Mouse (Mus musculus) heart, adult 9 months (tissue): ENCODE results near the gene Phf21a.

ENCODE experiments used
- DNase-seq, 2 experiments: peaks; one replicate each; pipeline ENCODE4 v3.0.0; 2022; ENCODE audit warnings: low spot score in 2 of 2

Gene Phf21a

DNA sequence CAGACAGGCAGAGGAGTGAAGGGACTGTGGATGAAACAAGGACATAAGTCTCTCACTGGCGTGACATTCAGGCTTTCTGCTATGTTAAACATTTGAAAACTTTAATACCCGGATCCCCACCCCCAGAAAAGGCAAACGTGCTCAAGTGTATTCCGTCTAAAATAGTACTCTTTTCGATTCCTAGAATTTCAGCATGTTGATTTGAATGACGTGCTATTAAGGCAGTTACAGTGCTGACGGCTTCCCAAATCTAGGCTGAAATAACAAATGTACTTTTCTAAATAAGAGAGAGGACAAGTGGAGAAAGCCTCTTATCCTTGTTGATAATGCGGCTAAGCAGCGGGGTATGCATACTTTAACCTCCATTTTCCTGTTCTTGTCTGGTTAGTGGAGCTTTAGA lies 137.1 kb downstream of the Phf21a start:
- DNase-seq, result no peak

DNA sequence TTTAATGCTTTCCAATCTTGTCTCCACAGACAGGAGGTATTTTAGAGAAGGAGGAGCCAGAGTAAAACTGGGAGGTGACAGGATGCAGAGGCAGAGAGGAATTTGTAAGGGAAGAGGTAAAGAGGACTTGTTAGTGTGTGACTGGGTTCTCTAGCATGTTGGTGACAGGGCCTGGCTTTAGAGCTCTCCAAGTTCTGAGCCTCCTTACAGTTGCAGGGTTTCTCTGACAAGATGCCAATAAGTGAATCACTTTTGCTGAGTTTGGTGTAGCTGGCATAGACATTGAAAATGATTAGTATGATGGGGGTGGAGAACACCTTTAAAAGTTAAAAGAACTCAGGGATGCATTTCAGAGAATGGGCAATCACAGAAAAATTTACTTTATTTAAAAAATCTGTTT lies 138.8 kb downstream of the Phf21a start:
- no peak for DNase-seq

DNA sequence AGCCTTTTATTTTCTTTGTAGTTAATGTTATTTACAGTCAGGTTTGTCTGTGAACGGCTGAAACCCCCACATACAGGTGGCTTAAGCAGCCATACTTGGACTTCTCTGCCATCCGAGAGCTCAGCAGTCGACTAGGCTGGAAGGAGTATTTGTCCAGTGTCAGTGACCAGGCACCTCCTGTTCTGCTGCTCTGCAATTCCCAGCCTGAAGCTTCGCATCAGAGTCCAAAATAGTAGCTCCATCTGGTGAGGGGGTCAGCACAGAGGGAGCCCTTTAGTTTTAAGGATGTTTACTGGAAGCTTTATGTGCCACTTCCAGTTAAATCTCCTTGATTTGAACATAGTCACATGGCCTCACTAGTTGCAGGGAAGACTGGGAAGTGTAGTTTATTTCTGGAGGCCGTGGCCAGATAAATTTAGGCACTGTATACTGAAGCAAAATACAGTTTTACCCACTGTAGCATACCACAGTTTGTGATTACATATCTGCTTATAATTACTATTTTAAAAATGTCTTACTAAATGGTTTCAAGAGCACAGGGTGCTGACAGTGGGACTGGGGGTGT lies 141.9 kb downstream of the Phf21a start:
- no peak for DNase-seq

DNA sequence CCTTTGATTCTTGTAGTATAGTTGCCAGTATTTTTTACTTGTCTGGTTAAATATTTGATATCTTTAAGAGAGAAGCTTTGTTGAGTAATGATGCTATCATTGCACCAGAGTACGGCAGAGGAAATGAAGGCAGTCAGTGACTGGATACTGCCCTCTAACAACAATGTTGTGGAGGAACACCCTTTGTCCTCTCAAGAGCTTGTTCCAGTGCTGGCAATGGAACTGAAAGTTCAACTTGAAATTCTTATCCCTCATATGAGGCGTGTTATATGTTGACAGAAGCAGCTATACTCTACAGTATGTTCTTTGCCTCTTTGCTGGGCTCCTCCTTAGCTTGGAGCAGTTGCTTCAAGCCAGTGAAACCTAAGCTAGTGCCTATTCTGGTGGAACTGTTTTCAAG lies 147.4 kb downstream of the Phf21a start:
- DNase-seq, result no peak

DNA sequence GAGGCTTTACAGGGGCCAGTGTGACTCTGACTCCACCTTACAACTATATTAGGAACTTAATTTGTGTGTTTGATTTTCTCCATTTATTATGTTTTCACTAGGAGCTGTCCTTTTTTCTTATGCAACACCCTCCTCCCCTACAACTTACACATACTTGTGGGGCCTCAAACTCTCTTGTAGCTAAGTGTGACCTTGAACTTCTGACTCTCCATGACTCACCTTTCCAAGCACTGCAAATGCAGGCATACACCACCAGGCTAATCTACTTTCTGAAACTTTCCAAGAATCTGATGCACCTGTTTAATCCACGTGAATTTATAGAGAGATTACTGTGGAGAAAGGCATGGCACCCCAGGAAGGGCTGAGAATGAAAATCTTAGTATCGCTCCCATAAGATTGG lies 147.9 kb downstream of the Phf21a start:
- DNase-seq, result no peak

DNA sequence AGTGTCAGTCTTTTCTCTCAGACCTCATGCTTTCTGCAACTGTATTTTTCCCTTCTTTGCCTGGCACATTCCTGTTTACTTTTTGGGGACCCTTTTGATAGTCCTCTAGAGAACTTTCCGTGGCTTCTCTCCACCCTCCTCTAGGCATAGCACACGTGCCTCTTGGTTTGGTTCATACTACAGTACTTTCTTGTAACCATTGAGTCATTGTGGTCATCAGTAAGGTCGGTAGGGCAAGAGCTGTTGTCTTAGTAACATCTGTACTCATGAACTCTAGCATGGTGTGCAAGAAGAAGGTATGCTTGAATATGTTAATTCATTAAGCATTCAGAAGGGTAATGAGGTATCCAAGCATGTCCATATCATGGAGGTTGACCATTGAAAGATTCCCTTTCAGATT lies 148.4 kb downstream of the Phf21a start:
- no peak for DNase-seq

DNA sequence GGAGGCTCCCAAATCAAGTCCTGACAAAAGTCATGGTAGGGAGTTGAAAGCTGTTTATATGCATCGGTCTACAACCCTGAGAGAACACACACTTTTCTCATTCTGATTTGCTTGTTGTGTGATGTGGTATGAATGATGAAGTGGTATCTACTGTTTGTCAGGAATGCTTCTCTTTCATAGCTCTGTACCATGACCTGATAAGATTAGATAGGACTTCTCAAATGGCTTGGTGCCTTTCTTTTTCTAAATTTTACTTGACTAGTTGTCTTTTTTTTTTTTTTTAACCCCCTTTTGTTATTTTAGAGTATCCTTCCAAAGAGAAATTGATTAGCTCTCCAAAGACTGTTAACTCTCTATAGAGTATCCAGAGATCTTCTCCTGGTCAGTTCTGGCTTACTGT lies 153.2 kb downstream of the Phf21a start:
- DNase-seq, result no peak

DNA sequence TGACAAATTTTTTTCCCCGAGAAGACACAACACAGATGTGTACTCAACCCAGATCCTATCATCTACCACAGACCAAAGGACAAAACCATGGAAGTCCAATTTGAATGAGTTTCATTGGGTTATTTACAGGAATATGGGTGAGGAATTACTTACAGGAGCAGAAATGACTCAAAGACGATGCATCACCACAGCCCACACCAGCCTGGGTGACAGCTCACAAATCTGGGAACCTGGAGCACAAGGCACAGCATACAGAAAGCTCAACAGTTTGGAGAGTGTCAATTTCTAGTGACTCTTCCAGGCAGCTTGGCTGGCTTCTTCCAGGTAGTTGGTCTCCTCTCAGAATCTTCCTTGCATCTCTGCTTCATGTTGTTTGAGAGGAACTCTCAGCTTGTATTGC lies 154.8 kb downstream of the Phf21a start:
- no peak for DNase-seq

DNA sequence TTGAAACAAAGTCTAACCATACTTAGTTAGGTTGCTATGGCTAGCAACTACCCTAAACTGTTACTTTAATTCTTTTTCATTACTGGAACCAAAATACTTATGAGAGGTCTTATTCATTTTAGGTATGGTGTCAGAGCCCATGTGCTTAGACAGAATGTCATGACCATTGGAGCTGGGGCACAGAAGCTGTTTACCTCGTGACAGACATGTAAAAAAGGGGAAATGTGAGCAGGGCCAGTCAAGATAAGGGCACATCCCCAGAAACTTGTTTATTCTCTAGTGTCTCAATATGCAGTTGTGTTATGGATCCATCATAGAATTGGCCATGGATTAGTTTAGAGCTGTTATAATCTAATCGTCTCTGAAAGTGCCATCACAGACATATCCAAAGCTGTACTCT lies 157.6 kb downstream of the Phf21a start:
- DNase-seq, result no peak

DNA sequence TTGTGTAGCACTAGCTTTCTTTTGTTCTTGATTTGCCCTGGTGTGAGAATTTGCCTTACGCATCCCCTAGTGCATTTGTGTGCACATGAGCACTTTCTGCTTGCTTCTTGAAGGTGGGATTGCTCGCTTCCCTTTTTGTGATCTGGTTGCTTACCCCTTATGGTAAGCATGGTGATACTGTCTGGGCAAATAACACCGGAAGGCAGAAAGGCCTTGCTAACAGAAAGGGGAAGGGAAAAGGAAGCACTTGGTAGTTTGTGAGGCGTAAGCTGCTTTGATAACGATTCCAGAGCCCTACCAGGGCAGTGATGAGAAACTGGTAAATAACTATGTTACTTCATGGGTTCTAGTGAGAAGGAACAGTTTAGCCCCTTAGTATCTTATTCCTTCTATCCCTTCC lies 160.9 kb downstream of the Phf21a start:
- DNase-seq, result peak in 1 of 2 experiments; percentile 5

DNA sequence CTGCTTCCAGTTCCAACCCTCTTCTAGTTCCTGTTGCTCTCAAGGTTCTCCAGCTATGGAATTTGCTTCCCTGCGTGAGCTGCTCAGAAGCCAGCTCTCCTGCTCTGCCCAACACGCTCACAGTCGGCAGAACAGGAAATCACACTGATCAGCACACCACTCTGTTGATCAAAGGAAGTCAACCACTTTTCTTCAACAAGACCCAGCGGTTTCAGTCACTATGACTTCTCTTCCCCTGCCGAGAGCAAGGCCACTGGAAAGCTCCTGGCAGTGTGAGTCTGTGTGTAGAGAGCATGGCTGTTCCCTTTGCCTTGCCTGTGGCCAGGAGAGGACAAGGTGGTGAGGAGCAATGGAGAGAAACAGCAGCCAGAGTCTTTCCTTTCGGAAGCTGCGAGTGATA lies 163.2 kb downstream of the Phf21a start:
- DNase-seq, result no peak

DNA sequence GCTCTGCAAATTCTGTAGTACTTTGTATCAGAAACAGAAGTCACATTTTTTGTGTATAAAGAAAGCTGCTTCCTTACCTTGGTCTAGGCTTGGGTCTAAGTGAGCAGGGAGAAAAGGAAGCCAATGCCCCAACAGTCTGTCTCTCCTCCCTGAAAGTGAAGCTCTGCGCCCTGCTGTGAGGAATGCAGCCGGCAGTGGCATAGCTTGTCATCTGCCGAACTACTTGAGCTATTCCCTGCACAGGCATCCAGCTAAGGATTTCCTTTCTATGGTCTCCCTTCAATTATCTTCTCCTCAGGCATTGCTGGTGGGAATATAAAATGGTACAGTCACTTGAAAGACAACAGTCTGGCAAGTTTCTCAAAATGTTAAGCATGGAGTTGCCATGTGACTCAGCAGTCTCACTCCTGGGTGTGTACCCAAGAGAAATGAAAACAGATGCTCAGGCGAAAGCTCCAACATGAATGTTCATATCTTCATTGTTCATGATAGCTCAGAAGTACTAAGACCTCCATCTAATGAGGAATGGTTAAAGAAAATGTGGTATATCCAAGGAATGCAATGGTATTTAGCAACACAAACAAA lies 164.5 kb downstream of the Phf21a start:
- peak in 1 of 2 experiments; percentile 13 for DNase-seq

DNA sequence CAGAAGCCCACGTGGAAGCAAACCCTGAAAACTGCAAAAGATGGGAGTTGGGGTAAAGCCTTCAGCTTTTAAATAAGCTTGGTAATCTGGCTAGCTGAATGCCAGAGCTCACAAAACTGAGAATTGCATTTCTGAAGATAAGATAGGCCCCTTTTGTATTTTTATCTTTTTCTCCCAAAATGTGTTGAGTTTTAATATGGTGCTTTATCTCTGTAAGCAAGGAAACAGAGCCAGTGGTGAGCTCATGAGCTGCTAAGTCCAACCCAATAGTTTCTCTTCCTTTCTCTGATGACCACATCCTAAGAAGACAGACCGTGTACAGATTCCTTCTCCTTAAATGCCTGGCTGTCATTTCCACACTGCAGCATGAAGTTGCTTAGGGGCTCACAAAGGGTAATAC lies 167.0 kb downstream of the Phf21a start:
- peak; percentile 15 to 20 for DNase-seq

DNA sequence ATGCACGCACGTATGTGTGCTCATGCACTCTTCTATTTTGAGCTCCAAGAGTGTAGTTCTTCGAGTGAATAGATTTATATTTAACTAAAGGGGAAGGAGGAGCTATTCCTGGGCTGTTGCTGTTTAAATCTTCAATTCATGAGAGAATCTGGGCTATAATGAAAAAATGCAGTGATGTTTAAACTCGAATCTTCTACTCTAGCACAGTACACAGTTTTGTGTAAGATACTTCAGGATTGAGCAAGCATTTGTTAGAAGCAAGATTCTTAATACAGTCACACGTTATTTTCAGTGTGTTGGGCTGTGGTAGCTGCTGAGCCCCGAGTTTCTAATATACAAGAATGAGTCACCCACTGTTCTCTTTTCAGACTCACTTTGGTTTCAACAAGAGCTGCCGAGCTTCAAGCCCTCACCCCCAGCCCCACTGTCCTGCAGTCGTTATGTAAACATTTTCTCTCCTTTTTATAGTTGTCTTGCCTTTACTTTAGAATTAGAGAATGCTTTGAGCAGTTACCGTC lies 173.2 kb downstream of the Phf21a start:
- DNase-seq, result no peak

DNA sequence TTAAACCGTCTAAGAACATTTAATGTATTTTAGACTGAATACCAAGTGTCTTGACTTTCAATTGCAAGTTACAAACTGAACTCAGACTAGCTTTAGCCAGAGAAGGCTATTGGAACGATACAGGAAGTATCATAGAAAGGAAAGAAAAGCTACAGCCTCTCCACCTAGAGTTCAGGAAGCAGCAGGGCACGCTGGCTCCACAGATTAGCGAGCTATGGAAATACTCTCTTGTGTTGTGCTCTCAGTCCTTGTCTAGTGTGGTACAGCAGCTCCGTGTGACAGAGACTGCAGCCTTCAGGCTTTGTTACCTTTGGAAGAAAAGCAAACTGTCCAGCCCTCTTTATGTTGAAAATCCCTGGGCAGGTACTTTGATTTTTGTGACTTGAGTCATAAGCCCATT lies 176.3 kb downstream of the Phf21a start:
- DNase-seq, result no peak

DNA sequence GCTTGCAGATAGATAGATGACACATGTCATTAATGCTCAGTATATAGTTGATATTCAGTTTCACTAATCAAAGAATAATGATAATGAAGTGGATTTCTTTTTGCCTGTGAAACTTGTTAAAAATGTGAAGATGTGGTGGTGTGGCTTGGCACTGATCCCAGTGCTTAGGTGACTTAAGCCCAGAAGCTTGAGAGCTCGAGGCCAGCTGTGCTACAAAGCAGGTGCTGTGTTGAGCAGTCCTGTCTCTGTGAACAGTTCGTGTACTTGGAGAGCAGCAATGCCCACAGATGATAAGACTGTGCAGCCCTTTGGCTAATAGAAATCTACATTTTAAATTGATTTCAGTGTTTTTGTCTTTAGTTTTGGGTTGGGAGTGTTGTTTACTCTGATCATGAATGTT lies 179.6 kb downstream of the Phf21a start:
- DNase-seq, result no peak

DNA sequence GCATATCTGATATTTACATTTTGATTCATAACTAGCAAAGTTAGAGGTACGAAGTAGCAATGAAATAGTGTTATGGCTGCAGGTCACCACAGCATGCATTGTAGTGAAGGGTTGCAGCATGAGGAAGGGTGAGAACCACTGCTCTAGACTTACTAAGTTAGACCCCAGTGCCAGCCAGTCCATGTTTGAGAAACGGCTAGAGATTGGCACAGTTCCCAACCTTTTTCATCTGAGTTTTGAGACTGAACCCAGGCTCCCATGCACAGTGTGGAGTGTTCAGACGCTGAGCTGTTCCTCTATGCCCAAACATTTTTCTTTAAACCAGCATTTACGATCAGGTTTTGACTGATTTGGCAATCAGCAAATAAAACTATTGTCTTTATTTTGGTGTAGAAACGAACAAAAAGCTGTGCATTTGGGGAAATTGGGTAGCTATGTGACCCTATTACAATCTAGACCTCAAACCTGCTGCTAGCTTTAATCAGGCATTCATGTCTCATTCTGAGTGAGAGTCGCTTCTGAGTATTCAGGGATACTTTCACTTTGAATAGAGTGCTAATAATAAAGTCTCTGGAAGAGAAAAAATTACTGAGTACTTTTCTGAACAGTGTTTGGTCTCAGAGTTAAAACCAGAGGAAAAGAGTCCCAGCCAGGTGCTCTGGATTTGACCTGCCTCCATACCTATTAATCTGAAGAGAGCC lies 180.3 kb downstream of the Phf21a start:
- DNase-seq, result no peak

DNA sequence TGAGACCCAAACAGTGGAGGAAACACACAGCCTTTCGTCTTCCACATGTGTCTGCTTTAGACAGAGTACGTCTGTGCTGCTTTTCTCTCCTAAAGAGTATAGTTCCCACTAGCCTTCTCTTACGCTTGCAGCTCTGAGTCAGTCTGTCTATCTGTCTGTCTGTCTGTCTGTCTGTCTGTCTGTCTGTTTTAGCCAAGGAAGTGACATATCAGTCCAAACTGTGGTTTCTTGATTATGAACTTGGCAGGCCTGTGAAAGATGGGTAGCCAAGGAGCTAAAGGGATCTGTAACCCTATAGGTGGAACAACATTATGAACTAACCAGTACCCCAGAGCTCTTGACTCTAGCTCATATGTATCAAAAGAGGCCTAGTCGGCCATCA lies 180.9 kb downstream of the Phf21a start:
- no peak for DNase-seq

DNA sequence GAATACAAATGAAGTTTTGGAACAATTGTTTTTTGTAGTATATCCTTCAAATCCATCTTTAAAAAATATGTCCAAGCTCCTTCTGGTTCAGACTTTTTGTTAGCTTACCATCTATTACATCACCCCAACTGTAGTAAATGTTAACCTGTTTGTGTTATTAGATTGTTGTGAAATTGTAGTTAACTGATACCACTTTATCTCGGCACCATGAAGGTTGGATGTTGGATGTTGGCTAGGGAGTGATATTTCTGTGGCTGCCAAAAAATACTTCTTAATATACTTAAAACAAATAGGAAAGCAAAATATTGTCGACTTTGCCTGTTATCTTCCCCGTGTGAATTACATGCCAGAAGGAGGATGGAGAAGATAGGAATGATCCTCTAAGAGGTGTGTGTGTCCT lies 184.9 kb downstream of the Phf21a start:
- DNase-seq, result no peak

DNA sequence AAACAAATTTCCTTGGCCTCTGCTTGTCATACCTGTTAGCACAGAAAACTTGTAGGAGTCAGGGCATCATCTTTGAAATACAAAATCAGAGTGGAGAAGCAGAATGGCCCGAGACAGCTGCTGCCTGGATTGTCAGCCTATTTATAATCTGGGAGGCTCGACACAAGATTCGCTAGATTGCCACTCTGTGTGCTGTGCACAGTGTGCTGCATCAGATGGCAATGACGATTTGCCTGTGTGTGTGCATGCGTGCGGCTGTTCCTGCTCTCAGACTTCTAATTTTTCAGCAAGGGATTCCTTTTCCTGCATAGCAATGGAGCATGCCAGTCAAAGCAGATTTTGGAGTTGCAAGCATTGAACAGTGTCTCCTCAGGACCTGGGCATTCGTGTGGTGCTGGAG lies 185.7 kb downstream of the Phf21a start:
- no peak for DNase-seq

DNA sequence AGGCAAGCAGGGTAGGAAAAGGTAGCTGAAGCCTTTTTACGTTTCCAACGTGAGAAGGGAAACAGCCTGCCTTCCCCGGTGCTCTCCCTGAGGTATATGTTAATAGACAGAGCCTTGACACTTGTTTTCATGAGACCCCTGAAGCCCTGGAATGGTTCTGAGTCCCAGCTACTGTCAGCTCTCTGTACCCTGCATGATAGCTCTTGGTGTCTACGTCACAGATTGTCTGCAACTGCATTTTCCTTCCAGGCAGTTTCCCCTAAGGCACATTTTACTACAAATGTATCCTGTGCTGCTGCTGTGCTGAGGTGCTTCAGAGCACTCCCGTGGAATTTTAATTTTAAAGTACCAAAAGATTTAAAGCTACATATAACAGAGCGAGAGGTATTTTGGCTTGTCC lies 186.5 kb downstream of the Phf21a start:
- no peak for DNase-seq

DNA sequence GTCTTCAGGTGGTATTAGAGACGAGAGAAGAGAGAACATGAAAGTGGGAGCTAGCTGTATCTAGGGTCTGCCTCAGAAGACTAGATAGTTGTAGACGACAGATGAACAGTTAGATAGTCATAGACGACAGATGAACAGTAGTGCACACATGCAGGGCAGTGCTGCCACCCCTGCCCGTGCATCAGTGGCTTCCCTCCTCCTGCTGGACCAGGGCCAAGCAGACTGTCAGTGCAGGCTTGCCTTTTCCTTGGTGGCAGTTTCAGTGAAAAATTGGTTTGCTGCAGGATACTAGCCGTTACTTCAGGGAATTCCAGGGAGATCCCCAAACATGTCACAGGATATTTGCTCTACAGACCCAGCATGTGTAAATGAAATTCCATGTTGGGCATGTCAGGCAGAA lies 192.7 kb downstream of the Phf21a start:
- DNase-seq, result no peak

DNA sequence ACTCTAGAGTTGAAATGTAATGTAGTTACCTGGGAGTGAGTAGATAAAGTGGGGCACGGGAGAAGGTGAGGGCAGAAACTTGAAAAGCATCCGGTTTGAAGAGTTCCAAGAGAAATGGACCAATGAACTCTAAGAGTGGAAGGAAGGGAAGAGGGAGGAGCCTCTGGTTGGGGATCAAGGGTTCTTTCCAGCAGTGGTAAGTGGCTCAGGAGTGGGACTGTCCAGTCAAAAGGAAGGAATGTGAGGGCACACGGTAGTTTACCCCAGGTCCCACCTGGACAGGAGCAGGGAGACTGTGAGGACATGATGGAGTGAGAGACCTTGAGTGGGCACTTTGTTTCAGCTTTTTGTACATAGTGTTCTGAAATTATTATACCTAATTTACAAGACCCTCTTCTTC lies 196.4 kb downstream of the Phf21a start:
- no peak for DNase-seq

DNA sequence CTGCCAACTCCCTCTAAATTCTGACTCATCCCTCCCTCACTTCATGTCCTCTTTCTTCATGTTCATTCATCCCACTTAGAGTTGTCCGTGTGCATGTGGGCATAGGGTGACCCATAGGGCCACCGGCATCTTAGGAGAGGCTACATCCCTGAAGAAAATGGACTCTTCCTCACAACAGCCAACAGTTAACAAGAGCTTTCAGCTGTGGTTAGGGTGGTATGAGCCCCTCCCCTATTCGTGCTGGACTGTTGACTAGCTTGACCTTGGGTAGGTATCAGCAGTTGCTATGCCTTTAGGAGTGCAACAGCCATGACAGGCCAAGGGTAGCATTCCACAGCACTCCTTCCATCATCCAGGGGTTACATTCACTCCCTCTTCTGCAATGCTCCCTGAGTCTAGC lies 198.6 kb downstream of the Phf21a start:
- DNase-seq, result no peak
